Mouse (Mus musculus) liver, adult 2 months (tissue): ENCODE data around the gene Pip4k2b.
A peak's percentile ranks its signal among the peaks of the same experiment; 100 is the strongest.

Experiments
- CTCF ChIP-seq: fragments of 200-500 bp; IDR thresholded peaks from 2 replicates; pipeline ENCODE4 v1.5.1; 2011; ENCODE audit warnings: low read depth, low read length, control low read depth
- POLR2A ChIP-seq: fragments of 200-500 bp; IDR thresholded peaks from 2 replicates; pipeline ENCODE4 v1.6.1; 2011; ENCODE audit warnings: low read length, control low read depth; ENCODE audit not compliant: insufficient read depth; ENCODE audit errors: extremely low read depth

GRCm38 (mm10) chr11:97699626-97700002, 44.9 kb downstream of the Pip4k2b start:
- no peak for TF ChIP-seq CTCF
- TF ChIP-seq POLR2A = 0 out of 2 replicates have a peak, but pooled peaks have one; percentile 34
